Mouse (Mus musculus): Measurements from ENCODE around the gene Cmss1.

Cmss1 gene

GRCm38 (mm10) chr16:57378631-57379330 is 227.9 kb downstream of the Cmss1 start:
- no peak for DNase-seq

GRCm38 (mm10) chr16:57375248-57375837 is 231.3 kb downstream of the Cmss1 start:
- DNase-seq: no peak

- no peak for DNase-seq
These were observed 234.5 kb downstream of the Cmss1 start for GRCm38 (mm10) chr16:57372156-57372555.

GRCm38 (mm10) chr16:57369846-57370496 is 236.7 kb downstream of the Cmss1 start:
- DNase-seq: no peak

- peak; percentile 38 for DNase-seq
These were observed 239.5 kb downstream of the Cmss1 start for GRCm38 (mm10) chr16:57366941-57367694.

GRCm38 (mm10) chr16:57366141-57366540 is 240.5 kb downstream of the Cmss1 start:
- peak; percentile 63 for DNase-seq

GRCm38 (mm10) chr16:57364498-57364897 is 242.2 kb downstream of the Cmss1 start:
- no peak for DNase-seq

- DNase-seq: peak; percentile 64
These were observed 243.8 kb downstream of the Cmss1 start for GRCm38 (mm10) chr16:57362679-57363401.

GRCm38 (mm10) chr16:57360785-57361184 is 245.9 kb downstream of the Cmss1 start:
- no peak for DNase-seq

- no peak for DNase-seq
These were observed 247.4 kb downstream of the Cmss1 start for GRCm38 (mm10) chr16:57359251-57359650.

- no peak for DNase-seq
These were observed 249.7 kb downstream of the Cmss1 start for GRCm38 (mm10) chr16:57357011-57357410.

- no peak for DNase-seq
These were observed 250.2 kb downstream of the Cmss1 start for GRCm38 (mm10) chr16:57356454-57356853.

GRCm38 (mm10) chr16:57353932-57354331 is 252.7 kb downstream of the Cmss1 start:
- DNase-seq: no peak

GRCm38 (mm10) chr16:57353166-57353721 is 253.4 kb downstream of the Cmss1 start:
- no peak for DNase-seq

- no peak for DNase-seq
These were observed 253.9 kb downstream of the Cmss1 start, which contains the start of gene Filip1l for GRCm38 (mm10) chr16:57352751-57353150. TSS of gene Filip1l (plus strand) at chr16:57353093.

GRCm38 (mm10) chr16:57349689-57350088 is 257.0 kb downstream of the Cmss1 start:
- DNase-seq: no peak

- DNase-seq: no peak
These were observed 257.6 kb downstream of the Cmss1 start for GRCm38 (mm10) chr16:57349039-57349438.

GRCm38 (mm10) chr16:57346258-57346657 is 260.4 kb downstream of the Cmss1 start:
- DNase-seq: no peak

GRCm38 (mm10) chr16:57340613-57340898 is 266.1 kb downstream of the Cmss1 start:
- no peak for DNase-seq

GRCm38 (mm10) chr16:57339765-57340612 is 266.7 kb downstream of the Cmss1 start:
- no peak for DNase-seq

- DNase-seq: no peak
These were observed 269.8 kb downstream of the Cmss1 start for GRCm38 (mm10) chr16:57336770-57337423.
